Mouse (Mus musculus) liver, embryonic 14.5 days (tissue): ENCODE results near the gene Pkdcc.

Experiments used
- CTCF ChIP-seq: IDR thresholded peaks from 2 replicates; pipeline ENCODE4 v1.5.1; 2016; ENCODE audit warnings: antibody characterized with exemption, low read depth, control low read depth
- EP300 ChIP-seq: IDR thresholded peaks from 2 replicates; pipeline ENCODE4 v1.6.1; 2016; ENCODE audit warnings: antibody characterized with exemption, low read depth

GRCm38 (mm10) chr17:83221611-83222500 lies 6.8 kb downstream of the Pkdcc start:
- no peak for TF ChIP-seq CTCF
- no peak for TF ChIP-seq EP300
